Mouse (Mus musculus) right cerebral cortex, postnatal 36 days (tissue): ENCODE measurements at regions not wholly inside any gene's neighbourhood (a gene's known extent, or its start where the extent isn't known, plus 50 kb on each side); places are given as distances from the start of the nearest gene placed in this dataset.

Experiments
- DNase-seq, 2 experiments: peaks; one replicate each; pipeline ENCODE4 v3.0.0; 2022; ENCODE audit warnings: low spot score in 2 of 2, mixed read lengths in 1 of 2

DNA sequence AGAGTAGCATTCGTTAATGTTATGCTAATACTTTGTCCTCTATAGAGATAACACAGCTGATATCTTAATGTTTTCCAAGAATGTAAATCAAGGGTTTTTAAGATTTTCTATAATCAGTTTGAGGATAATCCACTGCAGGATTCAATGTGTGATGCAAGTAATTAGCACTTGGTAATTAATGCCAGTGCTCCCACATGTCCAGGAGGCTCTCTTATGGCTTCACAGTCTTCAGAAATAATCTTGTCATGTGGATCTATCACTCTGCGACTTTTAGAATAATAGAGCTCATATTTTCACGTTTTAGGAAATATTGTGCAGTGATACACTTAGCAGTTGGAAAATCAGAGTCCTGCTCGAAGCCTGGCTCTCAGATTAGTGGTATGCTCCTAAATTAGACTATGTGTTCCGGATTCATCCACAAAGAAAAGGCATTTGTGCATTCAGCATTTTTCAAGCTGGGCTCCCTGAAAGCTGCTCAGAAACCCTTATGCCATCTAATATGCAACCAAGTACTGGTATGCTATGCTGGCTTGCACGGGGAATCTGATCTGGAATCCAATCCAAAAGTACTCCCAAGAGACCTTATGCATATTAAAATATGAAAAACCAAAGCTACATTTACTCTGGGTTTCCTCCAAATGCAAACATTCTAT lies 1302.8 kb upstream of the Tyrp1 start:
- DNase-seq = peak in 1 of 2 experiments; percentile 15

DNA sequence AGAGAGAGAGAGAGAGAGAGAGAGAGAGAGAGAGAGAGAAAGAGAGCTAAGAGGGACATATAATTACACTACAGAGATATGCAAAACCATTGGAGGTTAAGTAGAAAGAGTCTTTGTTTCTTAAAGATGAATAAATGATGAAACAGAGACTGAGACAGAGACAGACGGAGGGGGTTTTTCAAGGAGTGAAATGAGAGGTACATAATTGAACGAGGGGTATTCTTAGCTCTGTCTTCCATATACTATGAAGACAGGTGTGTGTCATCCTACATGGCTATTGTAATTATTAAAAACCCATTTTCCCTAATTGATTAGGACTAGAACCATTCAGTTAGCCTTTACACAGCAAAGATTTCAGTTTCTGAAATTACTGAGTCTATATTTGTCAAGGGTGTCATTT lies 1302.2 kb upstream of the Tyrp1 start:
- DNase-seq = no peak

- peak; percentile 41 to 44 for DNase-seq
These were observed 1301.4 kb upstream of the Tyrp1 start for GRCm38 (mm10) chr4:79532420-79533066.

- no peak for DNase-seq
These were observed 1288.5 kb upstream of the Tyrp1 start for GRCm38 (mm10) chr4:79545461-79545860.
